Mouse (Mus musculus) neural tube, embryonic 10.5 days (tissue): ENCODE data around the gene Ccdc172.
A peak's percentile ranks its signal among the peaks of the same experiment; 100 is the strongest.

Source experiments
- DNase-seq: peaks from one replicate; pipeline ENCODE4 v3.0.0-alpha.2; 2017; ENCODE audit warnings: low spot score; ENCODE audit errors: extremely low spot score

Ccdc172 gene

GRCm38 (mm10) chr19:58511818-58512217 is at the start of gene Ccdc172:
TSS of gene Ccdc172 (plus strand) at chr19:58511993.
- no peak for DNase-seq

GRCm38 (mm10) chr19:58463755-58464154 is 48.0 kb upstream of the Ccdc172 start:
- DNase-seq, result no peak

DNA sequence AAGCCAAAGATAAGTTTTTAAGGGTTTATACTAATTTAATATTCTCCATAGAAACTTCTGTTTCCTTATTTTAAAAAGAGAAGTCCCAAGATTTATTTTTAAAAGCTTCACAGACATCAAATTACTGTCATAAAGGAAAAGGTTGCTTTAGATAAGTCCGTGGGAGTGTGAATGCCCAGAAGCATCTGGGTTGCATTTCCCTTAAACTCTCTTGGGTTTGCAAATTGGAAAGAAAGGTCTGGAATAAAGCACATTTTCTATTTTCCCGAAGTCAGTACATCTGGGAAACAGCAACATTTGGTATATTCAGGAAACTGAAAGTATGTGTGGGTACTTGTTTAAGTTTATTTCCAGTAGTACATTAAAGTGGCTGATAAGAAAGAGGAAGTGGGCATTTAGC is 43.5 kb upstream of the Ccdc172 start:
- DNase-seq, result no peak

DNA sequence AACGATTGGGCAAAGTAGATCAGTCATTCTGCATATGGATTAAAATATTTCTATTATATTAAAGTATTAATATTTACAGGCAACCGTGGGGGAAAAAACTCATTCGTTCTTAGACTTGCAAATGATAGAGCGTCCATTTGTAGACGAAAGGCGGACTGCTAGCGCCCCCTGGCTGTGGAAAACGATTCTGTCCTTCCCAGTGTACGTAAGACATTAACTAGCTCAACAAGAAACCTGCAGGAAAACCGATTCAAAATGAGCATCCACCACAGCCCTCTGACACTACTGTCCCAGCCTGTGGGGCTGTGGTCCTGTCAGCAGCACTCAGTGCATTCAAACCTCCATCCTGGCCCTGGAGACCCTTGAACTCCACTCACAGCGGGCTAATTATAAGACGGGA is 42.4 kb upstream of the Ccdc172 start:
- DNase-seq, result peak; percentile 88

DNA sequence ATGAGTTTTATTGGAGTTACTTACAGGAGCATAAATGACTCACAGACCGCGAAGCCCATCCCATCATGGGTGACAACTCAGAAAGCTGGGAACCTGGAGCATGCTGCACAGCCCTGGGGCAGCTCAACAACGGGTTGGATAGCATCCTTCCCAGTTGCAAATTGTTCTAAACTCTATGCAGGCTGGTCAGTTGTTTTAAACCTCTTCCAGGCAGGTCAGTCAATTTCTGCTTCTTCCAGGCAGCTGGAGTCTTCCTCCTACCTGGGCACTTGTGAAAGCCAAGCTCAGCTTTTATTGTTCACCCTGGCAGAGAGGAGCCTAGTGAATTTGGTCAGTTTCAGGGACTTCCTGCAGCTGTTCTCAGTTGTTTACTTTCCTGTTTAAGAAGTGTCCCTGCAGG is 37.5 kb upstream of the Ccdc172 start:
- no peak for DNase-seq

DNA sequence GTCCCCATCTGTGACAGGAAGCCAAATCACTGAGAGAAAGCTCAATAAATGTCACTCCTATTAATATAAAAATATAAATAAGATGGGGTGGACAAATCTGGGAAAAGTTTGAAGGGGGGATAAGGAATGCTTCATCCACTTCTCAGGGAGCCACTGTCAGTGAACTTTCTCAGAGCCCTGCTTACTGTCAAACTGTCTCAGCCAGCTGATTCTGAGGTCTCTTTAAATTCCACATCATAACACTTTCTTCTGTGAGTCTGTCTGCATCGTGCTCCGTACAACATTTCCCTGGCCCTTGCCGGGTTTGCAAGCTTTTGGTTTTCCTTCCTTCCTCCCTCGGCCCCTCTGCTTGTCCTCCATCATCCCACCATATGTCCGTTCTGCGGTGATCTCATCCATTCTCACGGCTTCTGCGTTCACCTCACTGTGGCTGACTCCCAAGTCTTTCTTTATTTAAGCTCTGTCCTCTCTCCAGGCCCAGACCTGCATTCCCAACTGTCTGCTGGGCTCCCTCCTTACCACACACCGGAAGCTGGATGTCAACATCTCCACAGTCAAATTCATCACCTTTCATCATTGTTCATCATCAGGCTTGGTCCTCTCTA is 29.3 kb upstream of the Ccdc172 start:
- no peak for DNase-seq

DNA sequence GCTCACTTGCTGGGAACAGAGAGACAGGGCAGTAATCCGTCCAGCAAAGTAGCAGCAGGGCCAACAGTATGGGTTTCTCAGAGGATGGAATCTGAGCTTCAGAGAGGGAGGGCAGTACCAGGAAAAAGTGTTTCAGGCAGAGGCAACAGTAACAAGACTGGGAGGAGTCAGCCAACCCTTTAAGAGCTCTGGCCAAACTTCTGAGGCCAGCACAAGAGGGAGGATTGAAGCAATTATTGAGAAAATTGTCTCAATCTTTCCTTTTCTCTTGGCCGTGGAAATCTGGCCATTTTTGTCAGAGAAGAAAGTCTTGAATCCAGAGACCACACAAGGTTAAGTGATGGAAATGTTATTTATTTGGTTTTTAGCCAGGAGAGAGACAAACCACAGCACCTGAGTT is 25.1 kb upstream of the Ccdc172 start:
- no peak for DNase-seq

DNA sequence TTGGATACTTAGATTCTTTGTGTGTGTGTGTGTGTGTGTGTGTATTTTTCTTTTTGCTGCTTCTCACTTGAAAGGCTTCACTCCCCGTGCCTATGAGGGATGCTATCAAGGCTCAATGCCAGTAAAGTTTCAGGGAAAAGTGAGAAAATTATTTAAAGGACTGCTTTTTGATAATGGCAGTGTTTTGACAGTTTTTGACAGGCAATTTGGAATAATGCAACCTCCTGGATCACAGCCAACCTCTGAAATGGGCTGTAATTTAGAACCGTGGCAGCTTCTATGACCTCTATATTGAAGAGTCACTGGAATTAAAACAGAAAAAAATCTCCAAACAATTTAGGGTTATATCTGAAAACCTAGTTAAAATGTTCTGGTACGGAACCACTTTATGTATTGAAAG is 14.7 kb upstream of the Ccdc172 start:
- DNase-seq, result no peak

- no peak for DNase-seq
Observed at GRCm38 (mm10) chr19:58499420-58499966, 12.3 kb upstream of the Ccdc172 start.

GRCm38 (mm10) chr19:58500049-58500448 is 11.7 kb upstream of the Ccdc172 start:
- no peak for DNase-seq

- no peak for DNase-seq
Observed at GRCm38 (mm10) chr19:58521696-58522095, 9.9 kb downstream of the Ccdc172 start.

DNA sequence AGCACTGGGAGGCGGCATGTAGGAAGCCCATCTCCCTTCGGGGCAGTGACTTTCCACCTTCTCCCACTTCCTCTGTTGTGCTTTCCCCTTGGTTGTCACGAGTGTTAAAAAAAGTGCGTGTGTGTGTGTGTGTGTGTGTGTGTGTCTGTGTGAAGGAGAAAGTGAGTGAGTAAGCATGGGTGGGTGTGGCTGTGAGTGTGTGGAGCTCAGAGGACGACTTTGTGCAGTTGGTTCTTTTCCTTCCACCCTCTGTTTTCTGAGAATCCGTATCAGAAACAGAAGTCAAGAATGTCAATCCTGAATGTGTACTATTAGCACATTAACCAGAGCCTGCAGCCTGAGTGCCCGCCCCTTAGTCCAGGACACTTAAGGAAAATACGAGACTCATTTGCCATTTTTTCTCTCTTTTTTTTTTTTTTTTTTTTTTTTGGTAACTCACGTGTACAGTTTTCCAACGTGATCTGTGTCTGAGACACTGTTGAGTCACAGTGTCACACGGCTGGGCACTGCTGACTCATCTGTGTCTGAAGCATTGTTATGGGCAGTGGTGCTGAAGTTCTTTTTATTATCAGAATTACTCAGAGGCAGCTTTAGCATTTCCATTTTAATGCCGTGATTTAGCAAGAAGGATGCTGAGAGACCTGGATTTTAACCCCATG is 12.1 kb downstream of the Ccdc172 start:
- no peak for DNase-seq

DNA sequence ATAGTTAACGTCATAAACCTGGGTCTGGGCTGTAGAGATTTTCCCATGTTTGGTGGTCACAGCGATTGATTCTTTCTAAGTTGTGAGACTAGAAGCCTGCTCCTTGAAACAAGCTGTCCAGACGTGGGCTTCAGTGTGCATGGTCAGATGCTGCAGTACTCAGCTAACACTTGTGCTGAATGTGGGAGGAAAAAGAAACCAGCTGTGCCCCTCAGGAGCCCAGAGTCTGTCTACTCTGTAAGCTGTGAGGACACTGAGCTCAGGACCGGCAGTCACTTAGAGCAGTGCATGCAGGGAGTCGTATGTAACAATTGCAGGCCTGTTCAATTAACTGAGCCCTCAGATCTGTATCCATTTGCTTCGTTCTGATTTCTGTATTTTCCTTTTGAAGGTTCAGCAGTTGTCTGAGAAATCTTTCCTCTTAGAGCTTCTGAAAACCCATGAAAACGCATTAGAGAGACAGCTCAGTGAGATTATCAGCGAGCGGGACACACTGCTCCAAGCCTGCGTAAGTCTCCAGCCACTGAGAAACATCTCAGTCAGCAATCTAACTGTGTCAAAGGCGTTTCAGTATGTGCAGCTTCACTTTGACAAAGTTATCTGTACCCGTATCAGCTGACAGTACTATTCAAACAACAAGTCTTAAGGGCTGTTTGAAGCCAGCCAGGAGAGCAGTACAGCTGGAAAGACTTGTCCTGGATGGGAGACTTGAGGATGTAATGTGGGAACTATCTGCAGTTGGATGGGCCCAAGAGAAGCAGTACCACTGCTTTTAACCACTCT is 13.9 kb downstream of the Ccdc172 start:
- no peak for DNase-seq

- DNase-seq, result no peak
Observed at GRCm38 (mm10) chr19:58533077-58533476, 21.3 kb downstream of the Ccdc172 start.

DNA sequence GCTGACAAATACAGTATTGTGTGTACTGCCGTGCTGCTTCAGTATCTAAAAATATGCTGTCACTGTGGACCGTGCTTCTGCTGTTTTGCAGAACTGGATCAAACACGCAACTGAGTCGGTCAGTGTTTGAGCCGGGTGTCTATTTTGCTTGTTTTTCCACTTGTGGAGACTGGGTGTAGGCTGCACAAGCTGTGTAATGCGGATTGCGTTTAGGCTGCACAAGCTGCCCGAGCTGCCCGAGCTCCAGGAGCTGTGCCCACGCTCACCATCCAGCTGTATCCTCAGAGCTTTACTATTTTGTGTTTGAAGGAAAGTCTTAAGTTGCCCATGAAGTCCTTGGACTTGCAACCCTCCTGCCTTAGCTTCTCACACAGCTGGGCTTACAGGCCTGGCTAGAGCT is 24.9 kb downstream of the Ccdc172 start:
- no peak for DNase-seq

- no peak for DNase-seq
Observed at GRCm38 (mm10) chr19:58540396-58540795, 28.6 kb downstream of the Ccdc172 start.

GRCm38 (mm10) chr19:58548367-58548766 is 36.6 kb downstream of the Ccdc172 start:
- DNase-seq, result no peak

DNA sequence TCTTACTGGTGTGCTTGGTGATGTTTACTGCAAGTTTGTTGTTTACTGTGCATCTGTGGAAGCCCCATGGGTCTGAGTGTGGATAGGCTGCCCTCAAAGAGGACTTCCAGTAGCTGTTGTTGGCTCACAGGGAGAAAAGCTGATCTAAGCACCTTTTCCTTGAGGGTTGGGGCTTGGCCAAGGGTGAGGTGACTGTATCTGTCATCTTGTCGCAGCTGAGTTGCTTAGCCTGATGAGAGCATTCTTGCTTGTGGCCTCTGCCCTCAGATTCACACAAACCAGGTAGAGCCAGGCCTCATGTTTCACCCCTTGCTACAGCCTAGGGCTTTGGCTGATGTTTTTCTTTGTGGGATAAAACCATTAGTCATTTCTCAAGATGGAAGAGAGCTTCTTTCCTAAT is 38.7 kb downstream of the Ccdc172 start:
- DNase-seq, result no peak

DNA sequence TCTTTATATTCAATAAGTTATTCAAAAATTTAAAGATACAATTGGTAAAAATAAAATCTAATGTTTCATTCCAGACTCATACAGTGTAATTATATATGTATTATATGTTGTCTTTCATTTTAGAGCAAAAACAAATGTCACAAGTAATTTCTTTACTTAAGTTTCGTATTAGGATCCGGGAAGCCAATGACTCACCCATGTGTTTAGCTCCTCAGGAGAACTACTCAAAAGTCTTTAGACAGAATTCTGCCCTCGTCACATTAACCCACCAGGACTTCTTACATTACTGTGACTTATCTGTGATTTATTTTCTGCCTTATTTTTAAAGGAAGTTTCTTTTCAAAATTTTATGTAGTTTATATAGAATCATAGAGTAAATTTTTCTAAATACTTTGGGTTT is 39.1 kb downstream of the Ccdc172 start:
- DNase-seq, result no peak

DNA sequence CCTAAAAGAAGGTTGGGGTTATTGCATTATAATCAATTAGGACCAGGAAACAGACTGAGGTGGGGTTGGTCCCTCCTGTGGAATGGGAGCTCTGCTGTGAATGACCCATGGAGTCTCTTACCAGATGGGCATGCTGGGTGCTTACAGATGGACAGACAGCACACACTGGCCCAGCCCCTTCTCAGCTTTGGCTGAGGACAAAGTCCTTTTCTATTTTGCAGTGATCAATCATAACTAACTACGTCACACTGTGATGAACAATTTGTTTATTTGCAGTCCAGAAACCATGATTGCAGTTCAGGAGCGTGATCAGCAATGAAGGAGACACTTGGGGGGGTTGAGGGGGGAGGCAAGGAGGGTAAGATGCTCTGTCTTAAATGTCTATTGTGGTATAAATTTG is 43.2 kb downstream of the Ccdc172 start:
- no peak for DNase-seq

GRCm38 (mm10) chr19:58558352-58558751 is 46.6 kb downstream of the Ccdc172 start:
- peak; percentile 37 for DNase-seq

GRCm38 (mm10) chr19:58562301-58562815 is 50.6 kb downstream of the Ccdc172 start:
- no peak for DNase-seq
